Mouse (Mus musculus) cortical plate, adult 2 months (tissue): ENCODE data around the gene Smarcc2.

Experiments
- CTCF ChIP-seq: fragments of 200-500 bp; IDR thresholded peaks from 2 replicates; pipeline ENCODE4 v1.5.1; 2011; ENCODE audit warnings: mild to moderate bottlenecking, control low read depth, low read length; ENCODE audit not compliant: insufficient read depth; ENCODE audit errors: extremely low read depth
- POLR2A ChIP-seq: fragments of 200-500 bp; IDR thresholded peaks from 2 replicates; pipeline ENCODE4 v1.6.1; 2011; ENCODE audit warnings: mild to moderate bottlenecking, low read length, control low read depth; ENCODE audit not compliant: insufficient read depth; ENCODE audit errors: extremely low read depth

DNA sequence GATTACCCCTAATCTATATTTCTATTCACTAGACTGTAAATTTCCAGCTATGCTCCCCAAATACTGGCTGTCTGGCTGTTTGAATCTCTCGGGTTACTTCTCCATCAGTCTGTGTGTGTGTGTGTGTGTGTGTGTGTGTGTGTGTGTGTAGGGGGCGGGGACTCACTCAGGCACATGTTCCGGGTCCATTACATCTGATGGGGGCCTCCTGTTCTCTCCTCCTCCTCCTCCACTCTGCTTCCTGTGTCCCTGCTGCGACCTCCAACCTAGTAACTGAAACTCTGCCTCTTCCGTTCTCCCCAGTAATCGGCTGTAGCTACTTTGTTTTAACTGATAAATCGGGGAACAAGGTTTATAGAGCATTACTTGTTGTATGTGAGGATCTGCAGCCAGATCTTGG is 34.4 kb upstream of the Smarcc2 start:
- no peak for TF ChIP-seq POLR2A
- no peak for TF ChIP-seq CTCF
